Mouse (Mus musculus): ENCODE measurements around the gene Rasal3.

GRCm38 (mm10) chr17:32431972-32432371, 28.6 kb upstream of the Rasal3 start:
- TF ChIP-seq POLR2A (IDR thresholded peaks at IDR 0.05; ENCODE audit: borderline replicate concordance, extremely low read depth, low read depth, low read length), result no peak
- no peak for TF ChIP-seq CTCF (IDR thresholded peaks at IDR 0.05; ENCODE audit: insufficient read depth, low read length)
